Mouse (Mus musculus): ENCODE measurements at regions not wholly inside any gene's neighbourhood (a gene's known extent, or its start where the extent isn't known, plus 50 kb on each side); places are given as distances from the start of the nearest gene placed in this dataset.

DNA sequence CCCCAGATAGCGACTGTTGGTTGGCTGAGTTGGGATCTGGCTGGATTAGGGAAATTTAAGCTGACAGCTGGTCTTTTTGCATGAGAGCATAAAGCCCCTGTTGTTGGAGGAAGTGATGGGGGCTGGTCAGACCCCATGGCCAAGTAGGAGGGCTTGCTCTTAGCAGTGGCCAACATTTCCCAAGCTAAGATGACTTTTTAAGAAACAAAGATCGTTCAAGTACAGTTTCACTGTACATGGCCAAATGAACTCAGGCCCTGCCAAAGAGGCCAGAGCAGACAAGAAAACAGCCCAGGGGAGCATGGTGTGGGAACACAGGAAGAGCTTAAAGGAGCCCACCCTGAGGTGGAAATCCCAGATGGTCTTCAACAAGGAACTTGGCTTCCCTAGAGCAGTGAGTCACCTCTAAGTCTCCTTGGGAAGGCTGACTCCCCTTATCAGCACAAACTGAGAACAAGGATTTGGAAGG is 128.0 kb upstream of the Ankrd55 start:
- Histone ChIP-seq H3K4me2 (replicated peaks) (no peak overlapping the region), H3K27me3 (no peaks in the 10 kb centered on the region), H3K9me3 (no peaks in the 10 kb centered on the region), H3K4me3 (no peak overlapping the region), H3K27ac (peak overlapping the region; percentile 14; the same call in 1 of the 2 replicates), H3K4me1 (peaks cover 16% of the 10 kb centered on the region), H3K36me3 (no peaks in the 10 kb centered on the region), H3K9ac (no peak overlapping the region)
- peak; percentile 28; the same call in 1 of the 2 replicates for ATAC-seq (ENCODE audit: insufficient number of reproducible peaks, insufficient read depth, low FRiP score, low TSS enrichment)
- 43% methylated on average over 2 of the region's 2 CpGs for WGBS

DNA sequence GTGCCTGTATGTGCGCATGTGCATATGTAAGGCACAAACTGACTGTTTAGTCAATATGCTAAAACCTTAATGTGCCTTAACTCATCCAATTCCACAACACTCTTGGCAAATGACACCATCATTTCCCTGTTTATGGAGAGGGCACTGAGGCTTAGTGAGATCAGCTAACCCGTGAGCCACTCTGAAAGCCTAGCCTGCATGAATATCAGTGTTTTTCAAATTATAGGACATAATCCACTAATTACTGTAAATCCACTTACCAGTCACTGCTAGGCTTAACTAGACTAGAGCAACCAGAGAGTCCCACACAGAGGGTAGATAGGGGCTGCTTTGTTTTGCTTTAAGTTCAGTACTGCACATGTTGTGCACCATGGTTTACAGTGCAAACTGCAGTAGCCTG is 127.5 kb upstream of the Ankrd55 start:
- WGBS = 78% methylated on average over 2 of the region's 2 CpGs
- Histone ChIP-seq H3K36me3 (no peaks in the 10 kb centered on the region), H3K4me3 (no peak overlapping the region), H3K9ac (no peak overlapping the region), H3K27ac (no peak overlapping the region), H3K4me2 (replicated peaks) (no peak overlapping the region), H3K9me3 (no peaks in the 10 kb centered on the region), H3K27me3 (no peaks in the 10 kb centered on the region), H3K4me1 (peaks cover 16% of the 10 kb centered on the region)
- no peak for ATAC-seq (ENCODE audit: insufficient number of reproducible peaks, insufficient read depth, low FRiP score, low TSS enrichment)

DNA sequence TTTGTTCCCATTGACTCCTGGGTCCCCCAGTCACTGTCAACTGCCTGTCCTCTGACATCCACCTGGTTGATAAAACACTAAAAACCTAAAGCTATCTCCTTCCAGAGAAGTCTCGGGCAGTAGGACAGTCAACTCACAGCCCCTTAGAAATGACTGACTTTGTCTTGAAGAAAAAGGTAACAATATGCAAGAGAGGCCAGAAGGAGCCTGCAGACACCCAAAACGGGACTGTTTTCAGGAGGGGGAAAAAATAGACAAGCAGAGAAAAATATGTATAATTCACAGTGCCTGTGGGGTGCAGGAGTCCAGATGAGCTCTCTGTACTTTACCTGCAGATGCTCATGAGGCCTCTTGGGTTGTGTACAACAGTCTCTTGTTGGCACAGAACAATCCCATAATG is 126.4 kb upstream of the Ankrd55 start:
- ATAC-seq (ENCODE audit: insufficient number of reproducible peaks, insufficient read depth, low FRiP score, low TSS enrichment) = no peak
- WGBS = 85% methylated on average over 2 of the region's 2 CpGs

DNA sequence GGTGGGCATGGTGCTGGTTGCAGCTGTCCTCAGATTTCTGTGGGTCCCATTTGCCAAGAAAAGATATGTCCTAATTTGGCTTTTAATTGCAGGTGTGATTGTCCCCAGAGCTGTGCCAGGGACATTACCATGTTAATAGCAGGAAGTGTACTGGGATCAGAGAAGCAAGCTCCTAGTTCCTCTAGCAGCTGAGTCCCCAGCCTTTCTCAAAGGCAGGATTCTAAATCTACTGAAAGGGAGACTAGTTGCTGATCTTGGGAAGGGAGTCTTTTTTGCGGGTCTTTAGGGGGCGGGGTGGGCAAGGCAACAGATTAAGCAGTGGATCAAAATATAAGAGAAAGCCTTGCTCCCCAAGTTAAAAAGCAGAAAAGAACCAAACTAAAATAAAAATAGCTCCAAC is 122.3 kb upstream of the Ankrd55 start:
- Histone ChIP-seq H3K27me3 (no peaks in the 10 kb centered on the region), H3K4me2 (replicated peaks) (no peak overlapping the region), H3K9me3 (no peaks in the 10 kb centered on the region), H3K4me1 (peaks cover 13% of the 10 kb centered on the region), H3K4me3 (no peak overlapping the region), H3K36me3 (no peaks in the 10 kb centered on the region), H3K9ac (no peak overlapping the region), H3K27ac (0 out of 2 replicates have a peak overlapping the region, but pooled peaks have one; percentile 17)
- 45% methylated on average over 2 of the region's 2 CpGs for WGBS
- no peak for ATAC-seq (ENCODE audit: insufficient number of reproducible peaks, insufficient read depth, low FRiP score, low TSS enrichment)

More for the DNA sequence above, 126.4 kb upstream of the Ankrd55 start:
- H3K27ac ChIP-seq = no peak overlapping the region
- H3K27me3 ChIP-seq = no peaks in the 10 kb centered on the region
- no peak overlapping the region for H3K4me3 ChIP-seq
- no peak overlapping the region for H3K9ac ChIP-seq
- H3K4me1 ChIP-seq = peaks cover 26% of the 10 kb centered on the region
- H3K36me3 ChIP-seq = no peaks in the 10 kb centered on the region
- H3K4me2 ChIP-seq (replicated peaks) = no peak overlapping the region
- H3K9me3 ChIP-seq = no peaks in the 10 kb centered on the region

- Histone ChIP-seq H3K4me2 (replicated peaks) (no peak overlapping the region), H3K9me3 (no peaks in the 10 kb centered on the region), H3K9ac (no peak overlapping the region), H3K4me3 (no peak overlapping the region), H3K36me3 (no peaks in the 10 kb centered on the region), H3K27ac (peak overlapping the region; percentile 52; the same call in 1 of the 2 replicates), H3K4me1 (peaks cover 11% of the 10 kb centered on the region; the same call in 1 of the 2 replicates), H3K27me3 (no peaks in the 10 kb centered on the region)
- 26% methylated on average over 10 of the region's 10 CpGs for WGBS
- no peak for ATAC-seq (ENCODE audit: insufficient number of reproducible peaks, insufficient read depth, low FRiP score, low TSS enrichment)
These were observed 121.9 kb upstream of the Ankrd55 start for GRCm38 (mm10) chr13:112166338-112166802.

- 88% methylated on average over 3 of the region's 3 CpGs for WGBS
- no peak overlapping the region for H3K27ac ChIP-seq
- no peaks in the 10 kb centered on the region for H3K36me3 ChIP-seq
- no peak overlapping the region for H3K9ac ChIP-seq
- peaks cover 11% of the 10 kb centered on the region; the same call in 1 of the 2 replicates for H3K4me1 ChIP-seq
- no peak overlapping the region for H3K4me2 ChIP-seq (replicated peaks)
- no peak for ATAC-seq (ENCODE audit: insufficient number of reproducible peaks, insufficient read depth, low FRiP score, low TSS enrichment)
- no peaks in the 10 kb centered on the region for H3K27me3 ChIP-seq
- no peak overlapping the region for H3K4me3 ChIP-seq
- no peaks in the 10 kb centered on the region for H3K9me3 ChIP-seq
These were observed 119.8 kb upstream of the Ankrd55 start for GRCm38 (mm10) chr13:112168468-112168867.

DNA sequence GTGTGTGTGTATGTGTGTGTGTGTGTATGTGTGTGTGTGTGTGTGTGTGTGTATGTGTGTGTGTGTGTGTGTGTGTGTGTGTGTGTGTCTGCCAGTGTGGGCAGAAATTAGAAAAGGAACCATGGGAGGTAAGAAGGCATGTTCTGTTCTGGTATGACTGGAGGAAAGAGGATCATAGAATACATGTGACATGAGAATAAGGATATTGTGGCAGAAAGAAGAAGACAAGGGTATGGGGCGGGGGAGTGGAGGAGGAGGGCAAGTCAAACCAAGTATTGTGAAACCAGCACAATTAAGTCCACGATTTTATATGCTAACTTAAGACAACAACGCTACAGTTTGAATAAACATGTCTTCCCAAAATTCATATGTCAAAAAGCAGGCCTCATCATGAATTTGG is 117.4 kb upstream of the Ankrd55 start:
- WGBS = 90% methylated on average over 3 of the region's 3 CpGs
- H3K4me3 ChIP-seq = no peak overlapping the region
- H3K27ac ChIP-seq = no peak overlapping the region
- H3K9me3 ChIP-seq = no peaks in the 10 kb centered on the region
- H3K4me1 ChIP-seq = peaks cover 9% of the 10 kb centered on the region; the same call in 1 of the 2 replicates
- no peak overlapping the region for H3K4me2 ChIP-seq (replicated peaks)
- no peaks in the 10 kb centered on the region for H3K27me3 ChIP-seq
- ATAC-seq (ENCODE audit: insufficient number of reproducible peaks, insufficient read depth, low FRiP score, low TSS enrichment) = no peak
- no peak overlapping the region for H3K9ac ChIP-seq
- H3K36me3 ChIP-seq = no peaks in the 10 kb centered on the region

- no peaks in the 10 kb centered on the region for H3K36me3 ChIP-seq
- 88% methylated on average over 11 of the region's 11 CpGs for WGBS
These were observed 116.1 kb upstream of the Ankrd55 start for GRCm38 (mm10) chr13:112171940-112172715.

DNA sequence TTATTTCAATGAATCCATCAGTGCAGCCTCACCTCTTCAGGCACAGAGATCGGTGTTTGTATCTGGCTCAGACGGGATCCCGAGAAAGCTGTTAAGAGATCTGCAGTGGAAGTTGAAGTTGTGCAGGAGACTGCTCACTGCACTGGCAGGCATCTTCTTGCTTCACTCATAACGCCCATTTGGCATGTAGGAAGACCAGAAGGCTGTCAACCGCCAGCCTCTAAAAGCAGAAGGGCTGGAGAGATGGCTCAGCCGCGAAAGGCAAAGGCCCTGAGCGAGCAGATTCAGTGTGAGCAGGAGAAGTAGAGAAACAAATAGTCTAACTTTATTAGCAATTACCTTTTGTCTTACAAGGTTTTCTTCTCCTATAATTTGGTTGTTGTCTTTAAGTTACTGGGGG is 114.3 kb upstream of the Ankrd55 start:
- no peak for ATAC-seq (ENCODE audit: insufficient number of reproducible peaks, insufficient read depth, low FRiP score, low TSS enrichment)
- Histone ChIP-seq H3K4me2 (replicated peaks) (no peak overlapping the region), H3K4me3 (no peak overlapping the region), H3K4me1 (no peaks in the 10 kb centered on the region), H3K27me3 (no peaks in the 10 kb centered on the region), H3K36me3 (no peaks in the 10 kb centered on the region), H3K27ac (no peak overlapping the region), H3K9me3 (no peaks in the 10 kb centered on the region), H3K9ac (no peak overlapping the region)
- WGBS = 85% methylated on average over 8 of the region's 8 CpGs

More at GRCm38 (mm10) chr13:112171940-112172715, 116.1 kb upstream of the Ankrd55 start:
- H3K4me2 ChIP-seq (replicated peaks) = no peak overlapping the region
- H3K9ac ChIP-seq = no peak overlapping the region
- ATAC-seq (ENCODE audit: insufficient number of reproducible peaks, insufficient read depth, low FRiP score, low TSS enrichment) = no peak
- no peaks in the 10 kb centered on the region for H3K4me1 ChIP-seq
- H3K27me3 ChIP-seq = no peaks in the 10 kb centered on the region
- H3K4me3 ChIP-seq = no peak overlapping the region
- H3K9me3 ChIP-seq = no peaks in the 10 kb centered on the region
- H3K27ac ChIP-seq = no peak overlapping the region

GRCm38 (mm10) chr13:112178031-112178430 is 110.2 kb upstream of the Ankrd55 start:
- H3K36me3 ChIP-seq = no peaks in the 10 kb centered on the region
- no peak for ATAC-seq (ENCODE audit: insufficient number of reproducible peaks, insufficient read depth, low FRiP score, low TSS enrichment)
- no peak overlapping the region for H3K4me3 ChIP-seq
- no peaks in the 10 kb centered on the region for H3K9me3 ChIP-seq
- no peaks in the 10 kb centered on the region for H3K4me1 ChIP-seq
- H3K27ac ChIP-seq = no peak overlapping the region
- no peaks in the 10 kb centered on the region for H3K27me3 ChIP-seq
- WGBS = 92% methylated on average over 4 of the region's 4 CpGs
- no peak overlapping the region for H3K4me2 ChIP-seq (replicated peaks)
- no peak overlapping the region for H3K9ac ChIP-seq

- ATAC-seq (ENCODE audit: insufficient number of reproducible peaks, insufficient read depth, low FRiP score, low TSS enrichment) = no peak
- Histone ChIP-seq H3K9me3 (no peaks in the 10 kb centered on the region), H3K4me1 (0 out of 2 replicates have a peak, but pooled peaks cover 7% of the 10 kb centered on the region), H3K4me3 (no peak overlapping the region), H3K27me3 (no peaks in the 10 kb centered on the region), H3K9ac (no peak overlapping the region), H3K4me2 (replicated peaks) (no peak overlapping the region), H3K27ac (no peak overlapping the region), H3K36me3 (no peaks in the 10 kb centered on the region)
- WGBS = 93% methylated on average over 10 of the region's 10 CpGs
These were observed 104.3 kb upstream of the Ankrd55 start for GRCm38 (mm10) chr13:112183996-112184395.

GRCm38 (mm10) chr13:112185116-112185515 is 103.1 kb upstream of the Ankrd55 start:
- H3K9ac ChIP-seq = no peak overlapping the region
- peaks cover 18% of the 10 kb centered on the region; the same call in 1 of the 2 replicates for H3K4me1 ChIP-seq
- no peak overlapping the region for H3K4me2 ChIP-seq (replicated peaks)
- H3K9me3 ChIP-seq = no peaks in the 10 kb centered on the region
- H3K27me3 ChIP-seq = no peaks in the 10 kb centered on the region
- no peak overlapping the region for H3K4me3 ChIP-seq
- H3K36me3 ChIP-seq = no peaks in the 10 kb centered on the region
- 32% methylated on average over 9 of the region's 12 CpGs for WGBS
- no peak overlapping the region for H3K27ac ChIP-seq
- ATAC-seq (ENCODE audit: insufficient number of reproducible peaks, insufficient read depth, low FRiP score, low TSS enrichment) = no peak

All from embryonic facial prominence, embryonic 12.5 days (tissue).